Mouse (Mus musculus) hindbrain, embryonic 10.5 days (tissue): ENCODE measurements around the gene B430306N03Rik. TPM values are rescaled to one million over a fixed set of nuclear protein-coding genes. Genes with fewer than 3 reads are reported as not detected.

Experiments
- DNase-seq: peaks from one replicate; pipeline ENCODE4 v3.0.0-alpha.2; 2017; ENCODE audit warnings: low spot score
- H3K27ac ChIP-seq: fragments of 300-500 bp; sonication (generic); 2 replicates; pipeline ENCODE4 v1.5.1; 2016; ENCODE audit warnings: mild to moderate bottlenecking, moderate library complexity
- H3K27me3 ChIP-seq: fragments of 300-500 bp; sonication (generic); 2 replicates; pipeline ENCODE4 v1.6.1; 2016; ENCODE audit warnings: mild to moderate bottlenecking; ENCODE audit not compliant: poor library complexity, insufficient read depth, severe bottlenecking
- H3K36me3 ChIP-seq: fragments of 300-500 bp; sonication (generic); 2 replicates; pipeline ENCODE4 v1.6.1; 2016; ENCODE audit warnings: mild to moderate bottlenecking, moderate library complexity
- H3K4me1 ChIP-seq: fragments of 300-500 bp; sonication (generic); replicated peaks from 2 replicates; pipeline ENCODE4 v1.6.1; 2016; ENCODE audit warnings: mild to moderate bottlenecking
- H3K4me3 ChIP-seq: fragments of 300-500 bp; sonication (generic); 2 replicates; pipeline ENCODE4 v1.5.1; 2016; ENCODE audit warnings: mild to moderate bottlenecking, moderate library complexity
- H3K9me3 ChIP-seq: fragments of 300-500 bp; sonication (generic); 2 replicates; pipeline ENCODE4 v1.6.1; 2016; ENCODE audit warnings: mild to moderate bottlenecking, moderate library complexity
- WGBS: fragments of 180-500 bp; shearing (Covaris S2); methylation state at CpG from one replicate; pipeline ENCODE4 v1.1.7; 2016; 5-methylcytosine and 5-hydroxymethylcytosine counted together
- polyA plus RNA-seq: library from polyadenylated mRNA; unstranded; fragments of >200 nt; fragmentation: Nextera tagmentation; extraction: Ambion mirVana; gene quantifications from 2 replicates; pipeline ENCODE4 v1.2.1, GENCODE M21; 2016

B430306N03Rik gene
- polyA plus RNA-seq, 1 experiment from 2014 or later = 0.10 TPM

DNA sequence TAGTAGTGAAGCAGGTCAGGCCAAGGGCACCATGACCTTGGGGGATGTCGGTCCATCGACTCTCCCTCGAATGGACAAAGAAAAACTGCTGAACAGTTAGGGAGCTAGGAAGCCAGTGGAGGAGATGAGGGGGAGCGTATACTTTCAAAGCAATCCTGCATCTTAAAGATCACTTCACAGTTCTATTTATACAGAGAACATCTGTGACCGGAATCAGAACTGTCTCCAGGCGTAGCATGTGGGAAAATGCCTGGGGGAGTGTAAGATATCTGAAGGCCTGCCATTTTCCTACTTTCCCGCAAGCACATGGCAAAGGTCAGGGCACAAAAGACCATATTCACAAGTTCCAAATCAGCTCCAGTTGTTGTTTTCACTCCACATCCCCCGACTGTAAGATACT lies 57.0 kb downstream of the B430306N03Rik start:
- 75% methylated on average over 8 of the region's 8 CpGs for WGBS

DNA sequence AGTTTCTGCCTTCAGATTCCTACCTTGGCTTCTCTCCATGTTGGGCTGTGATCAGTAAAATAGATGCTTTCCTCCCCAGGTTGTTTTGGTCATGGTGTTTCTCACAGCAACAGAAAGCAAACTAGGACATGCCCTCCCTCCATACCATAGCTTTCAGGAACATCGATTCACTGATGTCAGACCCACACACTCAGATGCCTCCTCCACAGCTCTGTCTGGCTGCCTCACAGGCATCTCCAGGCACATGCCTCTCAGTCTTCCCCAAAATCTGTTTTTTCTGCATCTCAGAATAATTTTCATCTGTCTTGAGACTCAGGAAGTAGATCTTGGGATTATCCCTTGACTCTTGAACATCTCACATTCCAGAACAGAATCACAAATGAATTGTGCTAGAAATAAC lies 60.2 kb downstream of the B430306N03Rik start:
- H3K36me3 ChIP-seq = no peaks in the 10 kb centered on the region
- no peaks in the 10 kb centered on the region for H3K27me3 ChIP-seq
- no peaks in the 10 kb centered on the region for H3K4me1 ChIP-seq
- H3K4me3 ChIP-seq = no peak overlapping the region
- DNase-seq = no peak
- WGBS = 90% methylated on average over 1 of the region's 1 CpGs
- H3K9me3 ChIP-seq = no peaks in the 10 kb centered on the region
- no peak overlapping the region for H3K27ac ChIP-seq

More for the DNA sequence above, 57.0 kb downstream of the B430306N03Rik start:
- Histone ChIP-seq H3K36me3 (no peaks in the 10 kb centered on the region), H3K27me3 (no peaks in the 10 kb centered on the region), H3K27ac (no peak overlapping the region), H3K9me3 (no peaks in the 10 kb centered on the region), H3K4me3 (no peak overlapping the region), H3K4me1 (no peaks in the 10 kb centered on the region)
- DNase-seq = no peak

Other genes starting within 250 kb of the B430306N03Rik start
- 0.14 and 0.20 TPM in 2 replicates for gene 1700067P10Rik, start 226.8 kb upstream of the B430306N03Rik start, polyA plus RNA-seq
- gene 9830107B12Rik, start 169.9 kb upstream of the B430306N03Rik start, polyA plus RNA-seq = not detected in 2 replicates
- not detected in 2 replicates for gene A530064D06Rik, start 148.9 kb upstream of the B430306N03Rik start, polyA plus RNA-seq
- gene Trem1, start 83.4 kb upstream of the B430306N03Rik start, polyA plus RNA-seq = 0.06 TPM in 1 of 2 replicates, not detected in the other
- gene Trem3, start 68.4 kb upstream of the B430306N03Rik start, polyA plus RNA-seq = not detected in 2 replicates
- not detected in 2 replicates for gene Treml4, start 51.8 kb upstream of the B430306N03Rik start, polyA plus RNA-seq
- gene Treml2, start 16.6 kb upstream of the B430306N03Rik start, polyA plus RNA-seq = 0.30 and 0.47 TPM in 2 replicates
- 1.2 and 3.5 TPM in 2 replicates for gene Trem2, start 30.3 kb downstream of the B430306N03Rik start, polyA plus RNA-seq
- gene Treml1, start 43.8 kb downstream of the B430306N03Rik start, polyA plus RNA-seq = 1.8 and 2.5 TPM in 2 replicates
- 19.2 and 19.5 TPM in 2 replicates for gene Nfya, start 93.8 kb downstream of the B430306N03Rik start, polyA plus RNA-seq
- 81.8 and 99.4 TPM in 2 replicates for gene Oard1, start 93.9 kb downstream of the B430306N03Rik start, polyA plus RNA-seq
- 0.98 and 1.4 TPM in 2 replicates for gene Apobec2, start 116.8 kb downstream of the B430306N03Rik start, polyA plus RNA-seq
- 0.26 and 0.96 TPM in 2 replicates for gene Tspo2, start 135.4 kb downstream of the B430306N03Rik start, polyA plus RNA-seq
- 0.07 and 0.56 TPM in 2 replicates for gene Unc5cl, start 138.8 kb downstream of the B430306N03Rik start, polyA plus RNA-seq